Mouse (Mus musculus) telencephalon, adult 2 months (tissue): ENCODE measurements at regions not wholly inside any gene's neighbourhood (a gene's known extent, or its start where the extent isn't known, plus 50 kb on each side); places are given as distances from the start of the nearest gene placed in this dataset.
"Not testable (repeated sequence)": the region's sequence is repeated elsewhere in the genome, so short reads cannot be mapped to it uniquely, and the experiment has no call there.

Experiments used
- DNase-seq: peaks from one replicate; pipeline ENCODE4 v3.0.0-alpha.2; 2011; ENCODE audit warnings: low read depth, low spot score

GRCm38 (mm10) chr16:51169294-51169693 is 578.3 kb upstream of the Ccdc54 start:
- DNase-seq, result no peak

GRCm38 (mm10) chr16:51160768-51161167 is 569.8 kb upstream of the Ccdc54 start:
- no peak for DNase-seq

GRCm38 (mm10) chr16:51138575-51138974 is 547.6 kb upstream of the Ccdc54 start:
- DNase-seq, result no peak

- DNase-seq, result peak; percentile 60
These were observed 528.9 kb upstream of the Ccdc54 start for GRCm38 (mm10) chr16:51119835-51120234.

GRCm38 (mm10) chr16:51118365-51118764 is 527.4 kb upstream of the Ccdc54 start:
- DNase-seq, result no peak

GRCm38 (mm10) chr16:51117836-51118235 is 526.9 kb upstream of the Ccdc54 start:
- DNase-seq, result no peak

GRCm38 (mm10) chr16:51109864-51110263 is 518.9 kb upstream of the Ccdc54 start:
- DNase-seq, result no peak

- DNase-seq, result no peak
These were observed 516.5 kb upstream of the Ccdc54 start for GRCm38 (mm10) chr16:51107421-51107820.

GRCm38 (mm10) chr16:51086556-51086955 is 495.6 kb upstream of the Ccdc54 start:
- no peak for DNase-seq

GRCm38 (mm10) chr16:51080146-51080545 is 489.2 kb upstream of the Ccdc54 start:
- no peak for DNase-seq

- no peak for DNase-seq
These were observed 457.7 kb upstream of the Ccdc54 start for GRCm38 (mm10) chr16:51048650-51049049.

GRCm38 (mm10) chr16:51048169-51048568 is 457.2 kb upstream of the Ccdc54 start:
- DNase-seq, result no peak

GRCm38 (mm10) chr16:51041311-51041710 is 450.4 kb upstream of the Ccdc54 start:
- peak; percentile 52 for DNase-seq

- DNase-seq, result no peak
These were observed 411.9 kb upstream of the Ccdc54 start for GRCm38 (mm10) chr16:51002876-51003275.

GRCm38 (mm10) chr16:50964395-50964794 is 373.4 kb upstream of the Ccdc54 start:
- DNase-seq, result no peak

GRCm38 (mm10) chr16:50944091-50944490 is 353.1 kb upstream of the Ccdc54 start:
- DNase-seq, result no peak

GRCm38 (mm10) chr16:50943581-50943980 is 352.6 kb upstream of the Ccdc54 start:
- not testable (repeated sequence) for DNase-seq

GRCm38 (mm10) chr16:50942291-50942690 is 351.3 kb upstream of the Ccdc54 start:
- DNase-seq, result no peak

GRCm38 (mm10) chr16:50939316-50939715 is 348.4 kb upstream of the Ccdc54 start:
- no peak for DNase-seq

- DNase-seq, result no peak
These were observed 316.8 kb upstream of the Ccdc54 start for GRCm38 (mm10) chr16:50907732-50908131.

- no peak for DNase-seq
These were observed 308.2 kb upstream of the Ccdc54 start for GRCm38 (mm10) chr16:50899151-50899550.

GRCm38 (mm10) chr16:50877926-50878325 is 287.0 kb upstream of the Ccdc54 start:
- no peak for DNase-seq

GRCm38 (mm10) chr16:50871318-50871717 is 280.4 kb upstream of the Ccdc54 start:
- no peak for DNase-seq

GRCm38 (mm10) chr16:50863565-50863964 is 272.6 kb upstream of the Ccdc54 start:
- no peak for DNase-seq
